Mouse (Mus musculus) liver, adult 2 months (tissue): ENCODE measurements around the gene 2410141K09Rik.
"Not testable (repeated sequence)": the region's sequence is repeated elsewhere in the genome, so short reads cannot be mapped to it uniquely, and the experiment has no call there.

Experiments
- CTCF ChIP-seq: fragments of 200-500 bp; IDR thresholded peaks from 2 replicates; pipeline ENCODE4 v1.5.1; 2011; ENCODE audit warnings: low read depth, low read length, control low read depth
- POLR2A ChIP-seq: fragments of 200-500 bp; IDR thresholded peaks from 2 replicates; pipeline ENCODE4 v1.6.1; 2011; ENCODE audit warnings: low read length, control low read depth; ENCODE audit not compliant: insufficient read depth; ENCODE audit errors: extremely low read depth

DNA sequence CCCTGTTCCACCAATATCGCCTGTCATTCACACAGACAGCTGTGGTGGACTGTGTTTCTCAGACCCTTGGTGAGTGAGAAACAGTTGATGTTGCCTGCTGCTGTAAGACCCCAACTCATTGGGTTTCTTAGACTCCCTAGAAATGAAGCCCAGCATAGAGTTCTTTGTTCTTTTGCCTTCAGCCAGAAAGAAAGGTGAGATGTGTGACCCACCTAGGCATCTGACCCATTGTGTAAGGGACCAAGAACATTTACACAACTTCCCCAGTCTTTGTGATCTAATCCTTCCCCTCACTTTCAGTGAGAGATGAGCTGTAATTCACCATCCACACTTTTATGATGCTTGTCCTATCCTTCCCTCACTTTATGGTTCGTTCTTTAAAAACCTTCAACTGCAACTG is 26.0 kb downstream of the 2410141K09Rik start:
- TF ChIP-seq POLR2A, CTCF: not testable (repeated sequence)
